16 mouse cellular contexts compared by ENCODE assay signal in the genomic region with DNA sequence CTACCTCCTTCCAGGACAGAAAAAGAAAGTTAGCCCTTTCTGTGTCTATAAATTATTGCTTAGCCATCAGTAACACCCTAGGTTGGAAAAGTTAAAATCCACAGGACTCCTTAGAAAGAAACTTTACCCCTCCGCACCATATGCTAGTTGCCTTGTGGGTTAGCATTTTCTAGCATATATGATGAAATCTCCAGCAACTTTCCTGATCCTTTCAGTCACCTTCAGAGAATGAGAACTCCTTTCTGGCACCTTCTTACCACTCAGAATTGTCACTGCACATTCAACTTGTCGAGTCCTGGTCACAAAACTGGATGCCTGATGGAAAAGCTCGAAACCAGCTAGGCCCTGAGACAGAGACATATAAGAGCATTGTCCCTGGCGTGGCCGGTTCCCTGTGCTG. TPM values are rescaled to one million over a fixed set of nuclear protein-coding genes. Genes with fewer than 3 reads are reported as not detected.
DNase-seq lines count a peak whose midpoint lies in the region; TF ChIP-seq lines count a peak whose summit lies in the region.
"Had no signal": no experiment of that assay in that cellular context is flagged by ENCODE, and none has a peak within 500 bp of the region (broad histone marks: within the 10 kb centered on the region; RNA-seq: fewer than 3 reads in every experiment).

No protein-coding gene starts in this region.

- TF ChIP-seq POLR2A in embryonic fibroblast, embryonic 13.5 days (IDR thresholded peaks at IDR 0.05; ENCODE audit: low read depth, low read length), result no peak

- DNase-seq in layer of hippocampus, adult 2 months (ENCODE audit: low spot score in 2 of 2), result no peak
- DNase-seq in layer of hippocampus, postnatal 14 days (ENCODE audit: low spot score in 2 of 2), result no peak
- DNase-seq in 3T3-L1 (ENCODE audit: low read depth, low spot score), result peak; percentile 32
- no peak for DNase-seq in lung, postnatal 14 days
- DNase-seq in embryo, embryonic 11 days, result no peak
- DNase-seq: B cell, adult 2 months; forebrain, postnatal 0 days had no signal

- no peak for TF ChIP-seq CTCF in layer of hippocampus, adult 2 months (conservative IDR thresholded peaks at IDR 0.05)
- no peak for TF ChIP-seq CTCF in embryonic fibroblast, embryonic 13.5 days (IDR thresholded peaks at IDR 0.05; ENCODE audit: borderline replicate concordance, insufficient read depth, low read length)

- no peak overlapping the region for H3K4me3 ChIP-seq in layer of hippocampus, adult 2 months
- H3K4me3 ChIP-seq in embryonic fibroblast, embryonic 13.5 days (ENCODE audit: insufficient read depth, low read length), result no peak overlapping the region
- H3K4me3 ChIP-seq: embryonic facial prominence, embryonic 13.5 days; embryonic facial prominence, embryonic 15.5 days; forebrain, embryonic 13.5 days; forebrain, embryonic 15.5 days had no signal

- 0 out of 2 replicates have a peak overlapping the region, but pooled peaks have one; percentile 23 for H3K27ac ChIP-seq in layer of hippocampus, adult 2 months
- peak overlapping the region; percentile 52 for H3K27ac ChIP-seq in embryonic fibroblast, embryonic 13.5 days (ENCODE audit: insufficient read depth, low read length)
- H3K27ac ChIP-seq: embryonic facial prominence, embryonic 13.5 days; embryonic facial prominence, embryonic 15.5 days; forebrain, embryonic 13.5 days; forebrain, embryonic 15.5 days had no signal

- H3K4me1 ChIP-seq in embryonic fibroblast, embryonic 13.5 days (ENCODE audit: control insufficient read depth, insufficient read depth, low read length), result peaks cover 7% of the 10 kb centered on the region; the same call in 1 of the 2 replicates
- H3K4me1 ChIP-seq: embryonic facial prominence, embryonic 15.5 days; forebrain, embryonic 13.5 days; forebrain, embryonic 15.5 days had no signal

RNA-seq across cellular contexts. Expression of a gene that starts 19.1 kb away (rescaled TPM):
- 100 to 1,000 TPM; 139 to 144 TPM for total RNA-seq in layer of hippocampus, adult 2 months (2021)
- 100 to 1,000 TPM; 131 to 133 TPM for total RNA-seq in layer of hippocampus, postnatal 14 days (2021)
- polyA plus RNA-seq in embryonic fibroblast, embryonic 13.5 days (2011; ENCODE audit: insufficient read length, low read depth, missing spikeins), result 6.8 and 18.0 TPM in 2 replicates
- total RNA-seq: CH12.LX had no signal
- polyA plus RNA-seq: activated CD4-positive, CD25-positive, alpha-beta regulatory T cell, adult 4 months; CD4-positive, CD25-positive, alpha-beta regulatory T cell, adult 4 months; G1E had no signal
